Mouse (Mus musculus) ovary, postnatal 36 days (tissue): ENCODE measurements at regions not wholly inside any gene's neighbourhood (a gene's known extent, or its start where the extent isn't known, plus 50 kb on each side); places are given as distances from the start of the nearest gene placed in this dataset.

ENCODE experiments used
- DNase-seq: peaks from one replicate; pipeline ENCODE4 v3.0.0; 2022; ENCODE audit warnings: low spot score, mixed read lengths

DNA sequence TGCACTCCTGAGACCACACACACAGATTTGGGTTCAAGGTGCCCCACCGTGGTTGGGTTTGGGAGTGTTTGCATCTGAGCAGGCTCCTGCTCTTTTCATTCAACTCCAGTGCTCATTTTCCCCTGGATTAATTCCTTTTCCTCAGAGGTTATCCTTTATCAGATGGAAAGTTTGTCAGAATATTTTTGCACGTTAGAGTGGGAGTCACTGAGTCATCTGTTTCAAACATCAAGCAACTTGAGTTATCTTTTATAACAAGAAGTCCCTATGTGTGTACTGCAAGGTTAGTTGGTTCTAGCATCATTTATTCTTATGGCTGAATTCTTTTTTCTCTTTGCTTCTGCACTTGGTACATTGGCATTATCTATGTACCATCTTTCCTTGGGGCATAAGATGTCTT is 142.8 kb upstream of the Cxcr4 start:
- DNase-seq, result no peak

GRCm38 (mm10) chr1:128731445-128731844 is 139.4 kb upstream of the Cxcr4 start:
- DNase-seq, result no peak

DNA sequence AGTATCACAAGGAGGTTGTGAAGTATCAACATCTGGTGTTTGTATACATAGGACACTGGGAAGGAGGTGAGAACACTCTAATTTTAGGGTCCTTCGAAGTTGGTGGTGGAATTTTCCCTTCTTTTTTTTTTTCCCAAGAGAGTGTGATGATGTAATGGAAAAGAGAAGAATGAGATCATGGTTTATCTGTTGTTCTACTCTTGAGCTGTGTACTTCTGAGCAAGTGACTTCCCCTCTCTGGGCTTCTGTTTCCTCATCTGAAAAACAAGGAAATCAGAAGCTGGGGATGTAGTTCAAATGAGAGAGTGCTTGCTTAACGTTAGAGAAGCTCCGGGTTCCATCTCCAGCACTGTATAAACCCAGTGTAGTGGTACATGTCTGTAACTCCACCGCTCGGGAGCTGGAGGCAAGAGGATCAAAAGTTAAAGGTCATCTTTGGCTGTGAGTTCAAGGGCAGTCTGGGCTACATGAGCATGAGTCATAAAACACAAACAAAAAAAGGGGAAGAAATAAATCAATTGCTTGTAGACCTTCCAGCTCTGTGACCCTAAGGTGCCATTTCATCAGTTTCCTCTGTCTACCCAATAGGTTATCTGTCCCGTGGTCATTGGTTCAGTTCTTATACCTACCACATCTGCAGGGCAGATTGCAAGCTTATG is 132.5 kb upstream of the Cxcr4 start:
- no peak for DNase-seq

GRCm38 (mm10) chr1:128723843-128724242 is 131.8 kb upstream of the Cxcr4 start:
- no peak for DNase-seq

GRCm38 (mm10) chr1:128722061-128722471 is 130.0 kb upstream of the Cxcr4 start:
- DNase-seq, result no peak

DNA sequence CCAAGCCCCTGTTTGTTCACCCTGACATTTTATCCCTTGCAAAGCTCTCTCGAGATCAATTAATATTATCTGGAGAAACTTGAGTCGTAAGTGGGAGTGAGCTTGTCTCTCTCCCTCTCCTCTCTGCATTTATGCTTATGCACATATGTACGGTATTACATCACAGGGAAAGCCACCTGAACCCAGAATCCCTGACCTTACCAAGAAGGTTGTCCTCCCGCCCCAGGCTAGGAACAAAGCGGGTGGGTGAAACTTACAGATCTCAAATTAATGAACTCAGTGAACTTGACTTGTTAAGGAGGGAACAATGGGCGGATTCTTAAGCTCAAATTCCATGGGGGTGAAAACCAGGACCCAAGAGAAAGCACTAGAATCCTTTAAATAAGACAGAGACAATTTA is 122.8 kb upstream of the Cxcr4 start:
- no peak for DNase-seq

DNA sequence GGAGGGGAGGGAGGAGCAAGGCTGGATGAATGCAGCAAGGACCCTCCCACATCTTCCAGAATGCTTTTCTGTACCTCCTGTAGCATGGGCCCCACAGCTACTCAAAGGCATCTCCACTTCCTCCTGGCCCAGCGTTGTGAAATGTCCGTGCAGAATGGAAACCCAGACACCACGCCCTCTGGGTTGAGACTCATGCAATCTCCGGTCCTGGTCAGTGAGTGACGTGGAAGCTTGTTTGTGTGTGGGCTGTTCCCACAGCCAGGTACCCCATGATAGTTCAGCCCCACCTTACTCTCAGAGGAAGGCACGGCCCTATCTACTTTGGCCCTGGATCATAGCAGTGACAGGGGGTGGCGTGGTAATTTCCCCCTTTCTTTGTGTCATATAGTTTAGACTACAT is 120.8 kb upstream of the Cxcr4 start:
- no peak for DNase-seq

DNA sequence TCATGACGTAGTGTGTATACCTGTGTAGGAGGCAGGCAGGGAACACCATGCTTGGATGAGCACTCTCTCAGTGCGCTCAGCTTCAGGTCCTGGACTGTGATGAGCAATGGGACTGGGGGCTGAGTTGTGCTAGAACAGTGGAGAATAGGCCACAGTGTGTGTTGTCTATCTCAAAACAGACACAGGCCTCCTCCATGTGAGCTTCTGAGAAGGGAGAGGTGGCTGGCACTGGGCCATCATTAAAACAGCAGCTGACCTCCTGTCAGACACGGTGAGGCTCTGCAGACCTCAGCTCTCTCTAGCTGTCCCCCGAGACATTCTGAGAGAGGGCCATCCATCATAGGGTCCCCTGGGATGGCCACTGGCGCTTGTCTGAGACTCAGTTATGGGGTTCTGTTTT is 119.0 kb upstream of the Cxcr4 start:
- DNase-seq, result no peak

GRCm38 (mm10) chr1:128707747-128708146 is 115.7 kb upstream of the Cxcr4 start:
- no peak for DNase-seq

DNA sequence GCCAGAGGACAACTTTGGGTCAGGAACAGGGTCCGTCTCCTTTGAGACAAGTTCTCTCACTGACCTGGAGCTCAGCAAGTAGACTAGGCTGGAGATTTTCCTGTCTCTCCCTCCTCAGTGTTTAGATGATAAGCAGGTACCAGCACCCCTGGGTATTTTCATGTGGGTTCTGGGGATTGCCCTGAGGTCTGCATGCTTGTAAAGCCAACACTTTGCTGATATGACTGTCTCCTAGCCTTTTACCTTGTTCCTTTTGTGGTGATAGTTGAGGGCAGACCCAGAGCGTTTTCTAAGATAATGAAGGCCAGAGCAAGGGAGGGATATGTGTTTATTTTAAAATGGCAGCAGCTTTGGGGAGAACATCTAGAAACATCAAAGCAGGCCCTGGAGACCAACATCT is 114.1 kb upstream of the Cxcr4 start:
- no peak for DNase-seq

DNA sequence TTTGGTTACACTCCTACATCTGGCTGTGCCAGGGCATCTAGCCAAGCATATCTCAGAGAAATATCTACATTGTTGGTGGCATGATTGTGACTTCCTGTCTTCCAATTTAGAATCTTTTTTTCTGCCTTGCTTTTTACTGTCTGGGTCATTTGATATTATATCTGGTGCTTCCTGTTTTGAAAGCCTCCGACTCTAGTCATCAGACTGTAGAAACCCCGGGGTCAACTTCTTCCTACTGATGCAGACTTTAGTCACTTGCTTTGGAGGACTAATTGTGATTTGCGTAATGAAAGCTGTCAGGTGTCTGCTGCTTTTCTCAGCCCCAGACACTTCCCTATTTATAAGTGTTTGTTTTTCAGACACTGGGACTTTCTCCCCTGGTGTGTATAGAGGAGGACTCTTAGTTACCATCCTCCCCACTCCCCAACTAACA is 113.0 kb upstream of the Cxcr4 start:
- DNase-seq, result no peak

DNA sequence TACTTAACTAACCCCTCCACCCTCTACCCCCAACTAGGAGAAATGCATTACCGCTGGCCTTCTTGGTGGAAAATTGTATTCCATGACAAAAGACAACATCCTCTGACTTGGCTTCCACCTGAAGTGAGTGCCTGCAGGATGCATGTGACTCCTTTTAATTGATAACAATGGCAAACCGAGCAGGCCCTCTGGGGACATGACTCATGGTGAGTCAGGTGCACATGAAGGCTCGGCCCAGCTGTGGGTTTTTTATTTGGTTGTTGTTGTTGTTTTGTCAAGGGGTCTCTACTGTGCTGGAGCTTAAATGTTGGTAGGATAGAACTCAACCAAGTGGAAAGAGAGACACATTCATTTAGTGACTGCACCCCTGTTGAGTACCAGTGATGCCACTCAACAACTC is 109.2 kb upstream of the Cxcr4 start:
- no peak for DNase-seq

DNA sequence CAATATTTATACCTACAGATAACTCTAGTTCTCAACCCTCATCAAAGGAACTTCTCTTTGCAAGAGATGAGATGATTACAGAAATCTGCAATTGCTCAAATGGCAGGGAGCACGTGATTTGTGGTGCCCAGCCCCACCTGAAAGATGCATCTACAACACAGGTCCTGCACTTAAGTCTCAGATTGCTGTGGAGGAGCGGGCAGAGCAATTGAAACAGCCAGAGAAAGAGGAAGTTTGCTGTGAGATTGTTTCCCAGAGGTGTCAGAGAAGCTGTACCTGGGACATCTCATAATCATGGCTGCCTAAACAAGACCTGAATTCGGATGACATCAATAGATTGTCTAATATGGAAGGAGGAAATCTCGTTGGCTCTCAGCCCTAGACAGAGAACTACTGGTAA is 105.9 kb upstream of the Cxcr4 start:
- DNase-seq, result no peak

GRCm38 (mm10) chr1:128695936-128696335 is 103.8 kb upstream of the Cxcr4 start:
- no peak for DNase-seq

DNA sequence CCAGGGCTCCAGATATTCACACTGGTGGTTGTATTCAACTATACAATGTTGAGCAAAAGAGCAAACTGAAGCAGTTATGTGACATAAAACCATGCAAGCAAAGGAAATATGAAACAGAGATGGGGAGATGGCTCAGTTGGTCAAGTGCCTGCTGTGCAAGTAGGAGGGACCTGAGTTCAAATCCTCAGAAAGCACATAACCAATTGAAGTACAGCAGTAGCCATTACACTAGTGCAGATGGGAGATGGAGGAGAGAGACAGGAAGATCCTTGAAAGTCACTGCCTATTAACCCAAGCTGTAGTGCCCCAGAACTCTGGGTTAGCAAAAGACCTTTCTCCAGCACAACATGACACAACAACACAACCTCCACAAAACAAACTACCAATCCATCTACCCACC is 100.7 kb upstream of the Cxcr4 start:
- DNase-seq, result no peak

DNA sequence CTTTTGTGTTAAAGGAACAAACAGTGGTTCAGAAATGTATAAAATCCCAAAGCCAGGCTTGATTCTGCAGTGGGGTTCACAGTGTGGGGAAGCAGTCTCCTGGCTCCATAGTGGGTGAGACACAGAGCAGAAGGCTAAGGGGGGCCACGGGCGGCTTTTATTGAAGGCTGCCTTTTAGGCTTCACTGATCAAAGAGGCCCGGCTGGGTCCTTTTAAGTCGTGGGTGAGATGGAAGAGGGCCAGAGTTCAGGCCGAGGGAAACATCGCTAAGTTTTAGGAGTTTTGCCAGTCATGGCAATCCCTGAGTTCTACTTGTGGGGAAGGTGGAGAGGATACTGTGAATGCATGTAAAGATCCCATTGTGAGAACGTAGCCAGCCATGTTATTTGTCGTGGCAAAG is 100.2 kb upstream of the Cxcr4 start:
- no peak for DNase-seq

- no peak for DNase-seq
These were observed 95.3 kb upstream of the Cxcr4 start for GRCm38 (mm10) chr1:128687236-128687927.

GRCm38 (mm10) chr1:128685467-128686137 is 93.5 kb upstream of the Cxcr4 start:
- DNase-seq, result no peak

DNA sequence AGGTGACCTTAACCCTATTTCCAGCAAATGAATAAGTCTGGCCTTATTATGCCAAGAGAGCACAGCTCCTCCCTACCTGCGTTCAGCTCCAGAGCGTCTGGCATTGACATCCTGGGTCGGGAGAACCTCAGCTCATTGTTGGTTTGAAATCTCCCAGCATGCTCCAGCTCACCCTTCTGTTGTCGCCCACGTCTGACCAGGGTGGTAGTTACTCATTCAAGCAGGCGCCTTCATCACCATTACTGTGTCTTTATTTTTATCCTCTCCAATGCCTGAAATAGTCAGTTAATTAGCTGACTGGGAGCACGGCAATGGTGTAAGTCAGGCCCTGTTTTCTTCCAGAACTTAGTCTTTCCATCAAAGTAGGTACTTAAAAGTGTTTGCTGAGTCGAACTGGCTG is 90.8 kb upstream of the Cxcr4 start:
- DNase-seq, result no peak

DNA sequence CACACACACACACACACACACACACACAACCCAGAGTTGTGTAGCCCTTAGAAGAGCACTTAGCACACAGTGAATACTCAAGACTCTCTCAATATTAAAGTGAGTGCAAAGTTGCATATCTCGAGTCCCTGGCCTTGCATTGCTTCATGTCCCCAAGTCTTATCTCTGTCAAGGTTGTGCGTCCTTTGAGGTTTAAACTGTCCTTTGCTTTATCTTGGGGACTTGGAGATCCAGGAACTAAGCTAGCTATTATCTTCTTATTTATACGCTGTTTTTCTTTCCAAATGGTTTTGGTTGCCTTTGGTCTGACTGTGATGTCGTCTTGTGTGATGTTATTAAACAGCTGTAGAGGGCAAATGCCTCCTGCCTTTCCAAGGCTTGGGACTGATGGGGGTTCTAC is 89.2 kb upstream of the Cxcr4 start:
- DNase-seq, result no peak

- peak; percentile 25 for DNase-seq
These were observed 88.4 kb upstream of the Cxcr4 start for GRCm38 (mm10) chr1:128680538-128680937.

DNA sequence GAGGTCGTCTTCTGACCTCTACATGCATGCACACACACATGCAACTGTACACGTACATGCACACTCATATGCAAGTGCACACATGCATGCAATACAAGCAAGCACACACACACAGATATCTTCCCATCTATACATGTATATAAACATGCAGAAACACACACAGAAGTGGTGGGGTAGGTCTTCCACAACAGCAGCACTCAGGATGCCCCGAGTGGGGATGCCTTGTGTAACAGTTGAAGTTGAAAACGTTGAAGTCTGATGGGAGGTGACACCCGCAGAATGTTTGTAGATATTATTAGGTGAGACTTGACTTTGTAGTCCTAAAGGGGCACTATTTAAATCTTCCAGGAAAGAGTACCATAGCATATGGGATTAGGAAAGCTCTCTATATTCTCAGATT is 87.9 kb upstream of the Cxcr4 start:
- no peak for DNase-seq
